Mouse (Mus musculus): ENCODE data around the gene Parn. TPM values are rescaled to one million over a fixed set of nuclear protein-coding genes. Genes with fewer than 3 reads are reported as not detected.

Parn gene
- total RNA-seq, 1 experiment from 2014 or later, result 34.1 TPM

Other genes starting within 250 kb of the Parn start
- gene Bfar, start 3.7 kb upstream of the Parn start, total RNA-seq (2021), result 56.5 and 58.6 TPM in 2 replicates
- 6.3 and 8.5 TPM in 2 replicates for gene 3110001I22Rik, start 3.8 kb upstream of the Parn start, total RNA-seq (2021)
- gene Pla2g10, start 62.8 kb upstream of the Parn start, total RNA-seq (2021), result not detected in 2 replicates
- 40.4 and 43.9 TPM in 2 replicates for gene Rrn3, start 112.5 kb upstream of the Parn start, total RNA-seq (2021)
- gene Ntan1, start 150.7 kb upstream of the Parn start, total RNA-seq (2021), result 65.9 and 72.1 TPM in 2 replicates
- 75.3 and 82.3 TPM in 2 replicates for gene Pdxdc1, start 235.0 kb upstream of the Parn start, total RNA-seq (2021)
- gene Mpv17l, start 235.0 kb upstream of the Parn start, total RNA-seq (2021), result 5.2 and 6.2 TPM in 2 replicates